Mouse (Mus musculus): ENCODE data around the gene Cacul1. TPM values are rescaled to one million over a fixed set of nuclear protein-coding genes. Genes with fewer than 3 reads are reported as not detected.

Cacul1 gene
- total RNA-seq, 2 experiments from 2014 or later: 31.0 to 34.1 TPM

DNA sequence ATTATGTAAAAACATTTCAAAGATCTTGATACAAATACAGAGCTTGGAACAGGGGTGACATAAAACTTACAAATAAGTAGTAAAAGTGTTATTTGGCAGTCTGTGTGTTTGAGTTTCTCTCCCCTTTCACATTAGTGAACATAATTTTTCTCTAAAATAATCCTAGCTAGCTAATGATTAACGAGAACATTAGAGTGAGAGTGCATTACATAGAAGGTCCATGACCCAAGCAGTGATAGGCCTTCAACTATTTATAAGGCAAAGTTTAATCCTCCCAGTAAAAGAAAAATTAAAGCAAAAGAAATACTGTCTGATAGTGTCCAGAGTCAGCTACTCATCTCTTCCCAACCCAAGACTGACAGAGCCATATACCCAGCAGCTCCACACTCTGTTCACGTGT lies 48.9 kb downstream of the Cacul1 start:
- DNase-seq (ENCODE audit: low spot score): no peak

DNA sequence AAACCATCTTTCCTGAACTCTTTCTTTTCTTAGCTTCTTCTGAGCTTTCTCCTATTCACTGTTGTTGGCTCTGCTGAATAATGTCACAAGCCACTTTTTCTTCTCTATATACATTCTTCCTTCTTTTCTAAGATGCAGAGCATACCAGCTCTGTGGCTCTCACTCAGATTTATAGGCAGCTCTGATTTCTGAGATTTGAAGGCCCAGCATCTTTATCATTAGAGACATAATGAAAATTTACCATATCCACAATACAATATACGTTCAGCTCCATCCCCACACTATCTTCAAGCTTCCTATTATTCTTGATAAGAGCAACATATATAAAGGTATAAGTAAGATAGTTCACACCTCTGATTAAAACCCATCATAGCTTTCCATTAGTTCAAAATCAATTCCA lies 50.7 kb downstream of the Cacul1 start:
- no peak for DNase-seq (ENCODE audit: low spot score)

DNA sequence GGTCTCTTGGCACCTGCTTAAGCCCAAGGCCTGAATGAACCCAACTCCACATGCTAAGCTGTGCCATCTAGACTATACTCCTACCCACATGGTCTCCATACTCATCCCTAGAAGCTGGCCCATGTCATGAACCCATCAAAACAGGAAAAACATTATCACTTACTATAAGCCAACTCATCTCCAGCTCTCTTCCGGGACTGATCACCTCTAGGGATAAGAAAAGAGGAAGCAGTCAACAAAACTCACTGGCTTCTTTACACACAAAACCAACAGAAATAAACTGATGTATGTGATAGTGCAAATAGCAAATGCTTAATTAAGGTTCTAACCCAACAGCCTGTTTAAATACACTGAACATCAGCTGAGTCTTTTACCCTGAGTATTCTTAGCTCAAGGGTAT lies 51.5 kb downstream of the Cacul1 start:
- DNase-seq (ENCODE audit: low spot score): no peak

DNA sequence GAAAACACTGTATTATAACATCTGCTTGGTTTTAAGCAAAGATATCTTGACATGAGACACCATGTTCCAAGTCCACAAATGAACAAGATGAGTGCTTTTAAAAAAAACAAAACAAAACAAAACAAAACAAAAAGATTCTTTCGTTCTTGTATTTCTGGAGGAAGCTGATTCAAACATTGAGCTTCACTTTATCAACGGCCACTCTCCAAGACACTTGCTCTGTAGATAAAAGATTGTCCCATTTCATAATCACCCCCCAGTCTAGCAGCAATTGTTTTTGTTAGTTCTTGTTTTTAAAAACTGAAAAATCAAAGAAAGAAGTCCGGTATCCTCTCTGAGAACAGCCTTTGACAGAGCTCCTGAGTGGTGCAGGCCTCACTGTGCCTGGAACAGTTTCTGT lies 52.2 kb downstream of the Cacul1 start:
- no peak for DNase-seq (ENCODE audit: low spot score)

DNA sequence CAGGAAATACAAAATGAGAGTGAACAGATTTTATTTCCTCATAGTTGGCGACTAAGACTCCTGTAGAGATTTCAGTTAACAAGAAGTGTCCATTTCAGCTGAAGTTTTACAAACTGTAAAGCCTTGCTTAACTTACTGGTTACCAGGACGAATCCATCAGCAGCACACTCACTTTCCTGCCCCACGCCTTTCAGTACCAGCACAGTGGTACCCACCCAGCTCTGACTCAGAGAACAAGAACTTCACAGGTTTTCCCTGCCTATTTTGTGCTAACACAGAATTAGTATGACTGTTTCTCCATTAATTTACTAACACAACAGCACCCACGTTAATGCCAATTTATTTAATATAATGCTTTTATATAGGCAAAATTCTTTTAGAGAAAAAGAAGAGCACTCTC lies 53.9 kb downstream of the Cacul1 start:
- no peak for DNase-seq (ENCODE audit: low spot score)

DNA sequence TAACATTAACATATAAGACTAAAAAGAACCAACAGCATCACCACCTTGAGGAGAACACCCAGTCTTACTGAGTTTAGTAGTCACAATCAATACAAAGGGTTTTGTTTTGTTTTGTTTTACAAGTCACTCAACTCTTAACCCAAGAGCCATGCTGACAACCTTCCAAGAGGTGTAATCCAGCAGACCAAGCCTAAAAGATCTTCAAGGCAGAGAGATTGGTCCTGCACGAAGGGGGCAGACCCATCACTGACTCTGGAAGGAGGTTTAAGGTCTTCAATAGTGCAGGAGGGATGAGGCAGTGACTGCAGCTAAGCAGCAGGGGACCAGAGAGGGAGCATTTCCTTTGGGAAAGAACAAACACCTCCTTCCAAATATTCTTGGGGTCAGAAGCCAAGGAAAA lies 55.7 kb downstream of the Cacul1 start:
- DNase-seq (ENCODE audit: low spot score): no peak

DNA sequence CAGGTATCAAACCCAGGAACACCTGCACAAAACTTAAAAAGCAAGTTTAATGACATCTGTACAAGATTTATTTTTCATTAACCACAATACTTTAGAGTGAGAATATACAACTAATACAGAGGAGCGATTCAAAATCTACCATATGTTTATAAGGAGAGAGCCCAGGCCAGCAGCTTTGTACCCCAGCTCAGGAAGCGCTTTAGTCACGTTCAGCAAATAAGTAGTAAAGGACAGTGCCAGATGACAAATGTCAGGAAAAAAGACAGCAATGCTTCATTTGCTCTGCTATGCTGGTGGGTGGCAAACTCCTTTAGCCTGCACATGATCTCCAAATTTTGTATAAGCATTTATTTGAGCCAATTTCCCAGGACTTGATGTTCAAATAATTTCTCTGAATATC lies 56.1 kb downstream of the Cacul1 start:
- DNase-seq (ENCODE audit: low spot score): no peak

DNA sequence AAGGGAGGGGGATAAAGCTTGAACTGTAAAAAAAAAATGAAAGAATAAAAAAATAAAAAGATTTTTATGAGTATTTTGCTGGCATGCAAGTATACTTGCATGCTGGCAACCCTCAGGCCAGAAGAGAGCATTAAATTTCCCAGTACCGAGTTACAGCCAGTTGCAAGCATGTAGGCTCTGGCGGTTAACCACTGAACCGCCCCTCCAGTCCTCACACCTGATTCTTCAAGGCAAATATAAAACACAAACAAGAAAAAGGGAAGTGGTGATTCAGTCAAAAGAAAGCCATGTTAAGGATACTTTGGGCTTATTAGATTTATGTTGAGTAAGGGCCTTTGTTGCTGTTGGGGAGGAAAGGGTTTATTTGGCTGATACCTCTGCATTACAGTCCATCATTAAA lies 60.7 kb downstream of the Cacul1 start:
- no peak for DNase-seq (ENCODE audit: low spot score)

DNA sequence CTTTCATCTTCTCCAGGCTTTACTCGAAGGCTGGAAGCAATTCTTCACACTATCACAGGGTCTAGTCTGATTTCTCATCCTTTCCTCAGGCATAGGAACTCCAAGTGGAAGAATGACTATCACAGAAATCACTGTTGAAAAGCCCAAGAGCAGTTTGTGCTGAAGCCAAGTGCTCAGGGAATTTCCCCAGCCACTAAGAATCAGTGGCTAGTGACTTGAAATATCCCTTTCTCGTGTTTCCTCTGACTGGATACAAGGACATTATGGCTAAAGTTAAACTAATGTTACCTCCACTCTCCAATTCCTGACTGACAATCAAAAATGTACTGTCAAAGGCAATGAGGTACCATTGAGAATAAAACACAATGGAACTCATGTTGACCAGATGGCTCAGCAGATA lies 65.8 kb downstream of the Cacul1 start:
- no peak for DNase-seq (ENCODE audit: low spot score)

DNA sequence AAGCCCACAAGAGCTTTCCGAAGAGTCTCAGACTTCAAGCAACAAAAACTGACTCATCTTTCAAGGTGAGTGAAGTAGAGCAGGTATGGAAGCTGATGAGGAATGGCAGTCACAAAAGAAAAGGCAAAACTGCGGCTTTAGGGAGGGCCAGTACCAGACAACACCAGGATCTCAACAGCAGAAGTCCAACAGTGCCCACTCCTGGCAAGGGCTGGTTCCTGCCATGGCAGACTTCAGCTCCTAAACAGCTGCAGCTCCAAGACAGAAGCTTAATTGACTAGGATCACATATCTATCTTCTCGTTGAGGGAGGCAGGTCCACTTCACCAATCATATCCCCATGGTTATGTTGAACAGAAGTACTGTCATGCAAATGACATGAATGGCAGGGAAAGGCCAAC lies 67.4 kb downstream of the Cacul1 start:
- DNase-seq (ENCODE audit: low spot score): no peak

DNA sequence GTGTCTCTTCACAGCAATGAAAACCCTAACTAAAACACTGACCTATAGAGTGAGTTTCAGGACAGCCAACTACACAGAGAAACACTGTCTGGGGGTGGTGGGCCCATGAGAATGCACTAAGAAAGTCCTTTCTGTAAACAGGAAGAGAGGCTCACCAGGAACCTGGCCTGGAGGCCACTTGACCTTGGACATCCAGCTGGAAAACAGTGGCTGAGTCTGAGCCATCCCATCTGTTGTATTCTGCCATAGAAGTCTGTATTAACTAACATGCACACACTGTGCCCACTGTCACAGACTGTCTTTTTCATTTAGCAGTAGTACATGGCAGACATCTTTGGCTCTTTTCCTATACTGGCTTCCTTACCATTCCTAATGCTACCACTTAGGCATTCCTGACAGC lies 80.6 kb downstream of the Cacul1 start:
- no peak for DNase-seq (ENCODE audit: low spot score)

DNA sequence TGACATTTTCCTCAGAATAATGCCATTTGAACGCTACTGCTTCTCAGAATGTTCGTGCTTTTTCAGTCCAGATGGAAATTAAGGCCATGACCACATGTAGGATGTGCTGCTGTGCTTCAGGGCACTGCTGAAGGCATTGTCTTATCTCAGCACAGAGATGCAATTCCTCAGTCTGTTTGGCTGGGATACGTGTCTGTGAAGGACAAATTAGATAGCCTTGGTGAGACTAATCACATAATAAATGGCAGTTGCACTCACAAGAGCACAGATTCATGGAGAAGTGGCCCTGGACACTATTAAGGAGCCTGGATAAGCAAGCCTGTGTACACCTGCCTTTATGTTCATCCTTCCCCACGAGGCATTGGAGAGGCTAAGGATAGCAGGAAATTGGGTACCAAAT lies 83.7 kb downstream of the Cacul1 start:
- DNase-seq (ENCODE audit: low spot score): no peak

DNA sequence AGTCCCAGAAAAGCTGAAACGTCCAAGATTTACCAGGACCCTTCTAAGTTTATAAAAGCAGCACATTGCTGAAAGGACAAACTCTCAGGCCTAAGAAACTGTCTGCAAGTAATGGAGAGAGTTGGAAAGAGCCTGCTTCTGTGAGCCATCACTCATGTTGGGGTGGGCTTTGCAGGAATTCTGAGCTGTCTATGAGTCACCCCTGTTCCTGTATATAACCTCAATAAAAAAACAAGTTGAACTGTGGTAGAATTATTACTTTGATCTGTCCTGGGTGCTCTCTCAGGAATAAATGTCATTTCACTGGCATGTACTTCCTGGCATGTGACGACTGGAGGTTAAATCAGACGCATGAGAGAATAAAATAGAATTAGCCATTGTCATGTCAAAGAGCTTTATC lies 85.1 kb downstream of the Cacul1 start:
- DNase-seq (ENCODE audit: low spot score): no peak

DNA sequence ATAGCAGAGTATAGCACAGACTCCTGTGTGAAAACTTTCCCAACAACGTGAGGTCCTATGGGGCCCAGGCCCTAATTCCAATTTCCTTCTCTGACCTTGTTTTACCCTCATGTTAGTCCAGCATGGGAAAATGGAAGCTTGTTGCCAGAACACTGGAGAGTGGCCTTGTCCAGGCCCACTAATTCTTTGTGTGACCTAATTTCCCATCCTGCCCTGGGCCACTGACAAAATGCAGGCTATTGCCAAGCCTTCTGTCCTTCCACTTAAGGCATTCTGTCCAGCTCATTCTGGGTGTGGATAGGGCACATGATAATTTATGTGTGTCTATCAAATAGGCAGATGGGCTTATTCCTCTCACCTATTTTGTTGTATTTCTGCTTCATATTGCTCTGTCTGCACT lies 91.3 kb downstream of the Cacul1 start:
- DNase-seq (ENCODE audit: low spot score): no peak

DNA sequence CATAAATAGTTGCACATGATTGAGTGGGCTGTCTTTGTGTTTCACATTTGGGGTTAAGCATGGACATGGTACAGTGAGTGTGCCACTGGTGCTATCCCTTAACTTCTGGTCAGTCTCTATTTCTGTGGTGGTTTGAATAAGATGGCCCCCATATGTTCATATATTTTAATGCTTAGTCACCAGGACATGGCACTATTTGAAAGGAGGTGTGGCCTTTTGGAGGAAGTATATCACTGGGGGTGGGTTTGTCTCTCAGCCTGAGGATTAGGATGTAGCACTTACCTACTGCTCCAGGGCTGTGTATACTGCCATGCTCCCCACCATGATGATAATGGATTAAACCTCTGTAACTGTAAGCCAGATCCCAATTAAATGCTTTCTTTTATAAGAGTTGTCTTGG lies 95.6 kb downstream of the Cacul1 start:
- no peak for DNase-seq (ENCODE audit: low spot score)

DNA sequence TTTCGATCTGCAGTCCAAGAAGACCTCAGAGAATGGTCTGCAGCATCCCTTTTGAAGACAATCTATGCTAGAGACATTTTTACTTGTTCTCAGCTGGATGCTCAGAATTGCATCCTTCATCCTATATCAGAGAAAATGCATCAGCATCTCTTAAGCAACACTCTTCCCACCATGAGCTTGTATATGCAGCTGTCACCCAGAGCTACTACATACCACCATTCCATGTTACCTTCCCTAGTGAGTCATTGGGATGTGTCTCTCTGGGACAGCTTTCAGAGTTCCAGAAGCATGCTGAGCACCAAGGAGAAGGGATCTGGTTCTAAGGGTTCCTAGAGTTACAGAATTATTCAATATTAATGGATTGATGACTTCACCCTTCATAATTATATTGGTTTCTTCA lies 102.0 kb downstream of the Cacul1 start:
- DNase-seq (ENCODE audit: low spot score): no peak

DNA sequence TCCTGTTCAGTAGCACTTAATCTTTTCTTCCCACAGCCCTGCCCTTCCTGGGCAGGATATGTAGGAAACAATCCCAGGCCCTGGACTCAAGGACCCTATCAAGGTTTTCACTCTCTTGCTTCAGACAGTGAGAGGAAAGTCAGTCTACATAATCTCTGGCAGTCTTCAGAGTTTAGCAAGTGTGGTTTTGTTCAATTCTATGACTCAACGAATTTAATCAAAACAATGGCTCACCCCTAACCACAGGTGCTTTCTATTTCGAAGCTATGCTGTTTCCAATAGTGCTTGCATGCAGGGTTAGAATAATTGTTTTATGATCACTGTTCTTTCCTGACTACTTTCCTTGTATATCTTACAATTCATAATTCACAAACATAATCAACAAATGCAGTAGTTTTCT lies 103.0 kb downstream of the Cacul1 start:
- DNase-seq (ENCODE audit: low spot score): no peak

Small RNA genes lying within 50 kb of the gene (microRNA-seq; reads per million reads assigned to microRNA genes)
- gene Gm25238: not detected

Other genes with a start within 250 kb of the Cacul1 start
- not detected for gene Prlhr, start 112.7 kb downstream of the Cacul1 start, total RNA-seq (2021)
- gene Nanos1, start 175.0 kb upstream of the Cacul1 start, total RNA-seq (2021): under 1 TPM in 1 of 2 experiments, not detected in 1; 0.07 TPM
- 10 to 100 TPM; 83.7 to 95.7 TPM for gene Eif3a, start 209.6 kb upstream of the Cacul1 start, total RNA-seq (2021)
- 10 to 100 TPM; 11.9 to 12.4 TPM for gene Fam45a, start 230.6 kb upstream of the Cacul1 start, total RNA-seq (2021)

Data from gastrocnemius, adult 18-20 months (tissue).